Mouse (Mus musculus) limb, embryonic 15.5 days (tissue): ENCODE data around the gene Ryk. TPM values are rescaled to one million over a fixed set of nuclear protein-coding genes. Genes with fewer than 3 reads are reported as not detected.

Experiments
- ATAC-seq: fragments of 200-750 bp; cut with Nextera tagmentation; 2 replicates; pipeline ENCODE4 v1.8.0; 2017; ENCODE audit warnings: low read depth, moderate TSS enrichment; ENCODE audit not compliant: insufficient number of reproducible peaks, low FRiP score, low TSS enrichment
- H3K27ac ChIP-seq: fragments of 300-500 bp; sonication (generic); 2 replicates; pipeline ENCODE4 v1.5.1; 2015; ENCODE audit warnings: moderate library complexity, mild to moderate bottlenecking, inconsistent platforms
- H3K27me3 ChIP-seq: fragments of 300-500 bp; sonication (generic); 2 replicates; pipeline ENCODE4 v1.6.1; 2015; ENCODE audit warnings: inconsistent platforms
- H3K36me3 ChIP-seq: fragments of 300-500 bp; sonication (generic); 2 replicates; pipeline ENCODE4 v1.6.1; 2015; ENCODE audit warnings: inconsistent platforms
- H3K4me1 ChIP-seq: fragments of 300-500 bp; sonication (generic); 2 replicates; pipeline ENCODE4 v1.6.1; 2015; ENCODE audit warnings: inconsistent platforms
- H3K4me2 ChIP-seq: fragments of 300-500 bp; sonication (generic); 2 replicates; pipeline ENCODE4 v1.6.1; 2015; ENCODE audit warnings: mild to moderate bottlenecking, inconsistent platforms
- H3K4me3 ChIP-seq: fragments of 300-500 bp; sonication (generic); 2 replicates; pipeline ENCODE4 v1.5.1; 2015; ENCODE audit warnings: mild to moderate bottlenecking, inconsistent platforms
- H3K9ac ChIP-seq: fragments of 300-500 bp; sonication (generic); 2 replicates; pipeline ENCODE4 v1.6.1; 2015; ENCODE audit warnings: inconsistent platforms
- H3K9me3 ChIP-seq: fragments of 300-500 bp; sonication (generic); 2 replicates; pipeline ENCODE4 v1.6.1; 2016; ENCODE audit warnings: inconsistent platforms
- WGBS: fragments of 180-500 bp; shearing (Covaris S2); methylation state at CpG from one replicate; pipeline ENCODE4 v1.1.7; 2015; 5-methylcytosine and 5-hydroxymethylcytosine counted together
- polyA plus RNA-seq: library from polyadenylated mRNA; unstranded; fragments of >200 nt; fragmentation: Nextera tagmentation; extraction: Ambion mirVana; gene quantifications from 2 replicates; pipeline ENCODE4 v1.2.1, GENCODE M21; 2015

The Ryk gene
- polyA plus RNA-seq, 1 experiment from 2014 or later, result 26.1 TPM

- ATAC-seq, result no peak
- Histone ChIP-seq H3K4me1 (peaks cover 54% of the 10 kb centered on the region), H3K27ac (0 out of 2 replicates have a peak overlapping the region, but pooled peaks have one; percentile 35), H3K9me3 (no peaks in the 10 kb centered on the region), H3K36me3 (peaks cover 4% of the 10 kb centered on the region; the same call in 1 of the 2 replicates), H3K4me2 (no peak overlapping the region), H3K4me3 (no peak overlapping the region), H3K27me3 (no peaks in the 10 kb centered on the region), H3K9ac (no peak overlapping the region)
- 92% methylated on average over 10 of the region's 10 CpGs for WGBS
These were observed 25.2 kb downstream of the Ryk start for GRCm38 (mm10) chr9:102859963-102860362.

- H3K9ac ChIP-seq, result no peak overlapping the region
- no peak for ATAC-seq
- no peak overlapping the region for H3K27ac ChIP-seq
- H3K36me3 ChIP-seq, result peaks cover 4% of the 10 kb centered on the region; the same call in 1 of the 2 replicates
- no peak overlapping the region for H3K4me3 ChIP-seq
- H3K9me3 ChIP-seq, result no peaks in the 10 kb centered on the region
- H3K27me3 ChIP-seq, result no peaks in the 10 kb centered on the region
- H3K4me1 ChIP-seq, result peaks cover 63% of the 10 kb centered on the region
- WGBS, result 70% methylated on average over 7 of the region's 7 CpGs
- no peak overlapping the region for H3K4me2 ChIP-seq
These were observed 26.2 kb downstream of the Ryk start for GRCm38 (mm10) chr9:102860802-102861469.

GRCm38 (mm10) chr9:102861789-102862188 is 27.1 kb downstream of the Ryk start:
- H3K27me3 ChIP-seq, result no peaks in the 10 kb centered on the region
- no peak for ATAC-seq
- no peak overlapping the region for H3K4me2 ChIP-seq
- H3K36me3 ChIP-seq, result peaks cover 4% of the 10 kb centered on the region; the same call in 1 of the 2 replicates
- no peak overlapping the region for H3K9ac ChIP-seq
- H3K27ac ChIP-seq, result no peak overlapping the region
- H3K4me1 ChIP-seq, result peaks cover 72% of the 10 kb centered on the region
- H3K9me3 ChIP-seq, result no peaks in the 10 kb centered on the region
- WGBS, result 71% methylated on average over 7 of the region's 7 CpGs
- no peak overlapping the region for H3K4me3 ChIP-seq

- Histone ChIP-seq H3K9ac (no peak overlapping the region), H3K4me2 (no peak overlapping the region), H3K36me3 (peaks cover 5% of the 10 kb centered on the region; the same call in 1 of the 2 replicates), H3K27me3 (no peaks in the 10 kb centered on the region), H3K9me3 (no peaks in the 10 kb centered on the region), H3K4me3 (no peak overlapping the region), H3K4me1 (peaks cover 73% of the 10 kb centered on the region), H3K27ac (no peak overlapping the region)
- WGBS, result 68% methylated on average over 3 of the region's 3 CpGs
- no peak for ATAC-seq
These were observed 27.5 kb downstream of the Ryk start for GRCm38 (mm10) chr9:102862260-102862659.

GRCm38 (mm10) chr9:102863876-102864545 is 29.3 kb downstream of the Ryk start:
- Histone ChIP-seq H3K36me3 (peaks cover 14% of the 10 kb centered on the region), H3K4me1 (peaks cover 68% of the 10 kb centered on the region), H3K27me3 (no peaks in the 10 kb centered on the region), H3K9me3 (no peaks in the 10 kb centered on the region), H3K4me3 (no peak overlapping the region), H3K4me2 (0 out of 2 replicates have a peak overlapping the region, but pooled peaks have one; percentile 3), H3K27ac (peak overlapping the region; percentile 60), H3K9ac (no peak overlapping the region)
- ATAC-seq, result peak; percentile 35; the same call in 1 of the 2 replicates
- WGBS, result 24% methylated on average over 14 of the region's 14 CpGs

GRCm38 (mm10) chr9:102864931-102865330 is 30.2 kb downstream of the Ryk start:
- Histone ChIP-seq H3K9ac (no peak overlapping the region), H3K4me2 (no peak overlapping the region), H3K4me1 (peaks cover 61% of the 10 kb centered on the region), H3K9me3 (no peaks in the 10 kb centered on the region), H3K36me3 (peaks cover 20% of the 10 kb centered on the region), H3K27ac (peak overlapping the region; percentile 60), H3K27me3 (no peaks in the 10 kb centered on the region), H3K4me3 (no peak overlapping the region)
- WGBS, result 54% methylated on average over 8 of the region's 8 CpGs
- no peak for ATAC-seq

- Histone ChIP-seq H3K36me3 (peaks cover 27% of the 10 kb centered on the region), H3K27me3 (no peaks in the 10 kb centered on the region), H3K4me3 (no peak overlapping the region), H3K27ac (peak overlapping the region; percentile 60), H3K4me1 (peaks cover 53% of the 10 kb centered on the region), H3K9ac (0 out of 2 replicates have a peak overlapping the region, but pooled peaks have one; percentile 23), H3K9me3 (no peaks in the 10 kb centered on the region), H3K4me2 (no peak overlapping the region)
- WGBS, result 31% methylated on average over 12 of the region's 12 CpGs
- ATAC-seq, result peak; percentile 42
These were observed 31.4 kb downstream of the Ryk start for GRCm38 (mm10) chr9:102865946-102866737.

- Histone ChIP-seq H3K4me3 (no peak overlapping the region), H3K36me3 (peaks cover 32% of the 10 kb centered on the region), H3K27me3 (no peaks in the 10 kb centered on the region), H3K4me2 (no peak overlapping the region), H3K9ac (no peak overlapping the region), H3K4me1 (peaks cover 46% of the 10 kb centered on the region), H3K27ac (peak overlapping the region; percentile 60; the same call in 1 of the 2 replicates), H3K9me3 (no peaks in the 10 kb centered on the region)
- no peak for ATAC-seq
- WGBS, result 15% methylated on average over 4 of the region's 4 CpGs
These were observed 32.2 kb downstream of the Ryk start for GRCm38 (mm10) chr9:102866893-102867292.

- Histone ChIP-seq H3K27me3 (no peaks in the 10 kb centered on the region), H3K36me3 (peaks cover 38% of the 10 kb centered on the region), H3K4me2 (no peak overlapping the region), H3K4me1 (peaks cover 41% of the 10 kb centered on the region), H3K27ac (no peak overlapping the region), H3K9me3 (no peaks in the 10 kb centered on the region), H3K4me3 (no peak overlapping the region), H3K9ac (no peak overlapping the region)
- ATAC-seq, result no peak
- 74% methylated on average over 4 of the region's 4 CpGs for WGBS
These were observed 32.8 kb downstream of the Ryk start for GRCm38 (mm10) chr9:102867516-102867915.

GRCm38 (mm10) chr9:102868451-102868850 is 33.7 kb downstream of the Ryk start:
- no peak overlapping the region for H3K4me3 ChIP-seq
- H3K4me2 ChIP-seq, result no peak overlapping the region
- WGBS, result 83% methylated on average over 7 of the region's 7 CpGs
- no peak overlapping the region for H3K9ac ChIP-seq
- peaks cover 41% of the 10 kb centered on the region for H3K36me3 ChIP-seq
- H3K4me1 ChIP-seq, result peaks cover 34% of the 10 kb centered on the region
- H3K9me3 ChIP-seq, result no peaks in the 10 kb centered on the region
- no peak overlapping the region for H3K27ac ChIP-seq
- no peaks in the 10 kb centered on the region for H3K27me3 ChIP-seq
- no peak for ATAC-seq

- no peak for ATAC-seq
- Histone ChIP-seq H3K9me3 (no peaks in the 10 kb centered on the region), H3K36me3 (peaks cover 69% of the 10 kb centered on the region), H3K4me2 (no peak overlapping the region), H3K27me3 (no peaks in the 10 kb centered on the region), H3K27ac (no peak overlapping the region), H3K4me1 (no peaks in the 10 kb centered on the region), H3K9ac (no peak overlapping the region), H3K4me3 (no peak overlapping the region)
- WGBS, result 74% methylated on average over 7 of the region's 7 CpGs
These were observed 41.5 kb downstream of the Ryk start for GRCm38 (mm10) chr9:102876054-102876690.
